Mouse (Mus musculus): Measurements from ENCODE around the gene Vmn2r30.
A peak's percentile ranks its signal among the peaks of the same experiment; 100 is the strongest.
"Not testable (repeated sequence)": the region's sequence is repeated elsewhere in the genome, so short reads cannot be mapped to it uniquely, and the experiment has no call there.

Gene Vmn2r30

DNA sequence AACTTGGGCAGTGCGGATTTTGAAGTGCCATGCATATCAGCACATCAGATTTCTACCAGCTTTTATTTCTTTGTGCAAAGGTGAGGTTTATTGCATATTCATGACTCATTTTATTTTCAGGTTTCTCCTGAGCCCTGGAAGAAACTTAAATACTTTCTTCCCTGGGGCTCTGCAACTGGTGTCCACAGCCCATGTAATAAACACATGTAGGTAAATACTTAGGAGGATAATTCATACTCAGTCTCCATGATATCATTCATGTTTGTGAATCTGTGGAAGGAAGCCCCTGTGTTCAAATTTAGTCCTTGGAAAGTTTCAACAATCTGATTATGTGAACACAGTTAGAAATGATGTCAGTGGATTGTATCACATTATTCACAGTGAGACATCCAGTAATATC, at the start of gene Vmn2r30:
Gene Vmn2r30, minus strand, starts transcription at position 101 of the 400 bp plus-strand sequence.
- DNase-seq = not testable (repeated sequence)

DNA sequence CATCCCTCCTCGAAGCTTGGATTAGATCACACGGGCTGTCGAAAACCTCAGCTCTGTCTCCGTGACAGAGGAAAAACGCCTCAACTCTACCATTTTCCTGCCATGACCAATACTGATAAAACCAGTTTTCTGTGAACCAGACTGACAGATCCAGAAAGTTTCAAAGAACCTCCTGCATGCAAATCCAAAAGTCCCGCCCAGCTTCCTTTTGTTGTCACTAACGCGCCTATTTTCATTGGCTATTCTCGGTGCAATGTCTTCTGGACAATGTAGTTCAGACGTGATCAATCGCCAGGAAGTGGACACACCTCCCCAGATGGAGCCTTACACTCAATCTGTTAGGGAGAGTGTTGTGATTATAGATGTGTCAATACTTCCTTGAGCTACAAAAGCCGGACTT, 37.0 kb upstream of the Vmn2r30 start, which contains the start of gene Gm45783:
Gene Gm45783, minus strand, starts transcription at position 143 of the 400 bp plus-strand sequence.
- not testable (repeated sequence) for DNase-seq

DNA sequence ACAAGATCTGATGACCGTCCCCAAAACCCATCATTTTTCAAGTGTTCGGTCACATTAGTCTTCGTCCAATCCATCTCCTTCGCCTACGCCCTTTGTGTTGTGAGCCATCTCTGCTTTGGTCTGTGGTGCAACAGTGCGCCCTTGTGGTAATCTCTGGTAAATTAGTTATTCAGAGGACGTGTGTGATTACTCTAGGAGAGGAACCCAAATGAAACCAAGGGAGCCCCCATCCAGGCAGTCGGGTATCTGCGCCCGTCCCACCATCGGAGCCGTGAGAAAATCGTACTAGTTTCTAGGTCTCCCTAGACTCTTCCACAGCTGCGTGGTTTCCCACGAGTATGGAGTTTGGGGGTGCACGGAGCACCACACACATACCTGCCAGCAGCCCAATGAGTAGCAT, 41.8 kb downstream of the Vmn2r30 start:
- peak; percentile 32 for DNase-seq

DNA sequence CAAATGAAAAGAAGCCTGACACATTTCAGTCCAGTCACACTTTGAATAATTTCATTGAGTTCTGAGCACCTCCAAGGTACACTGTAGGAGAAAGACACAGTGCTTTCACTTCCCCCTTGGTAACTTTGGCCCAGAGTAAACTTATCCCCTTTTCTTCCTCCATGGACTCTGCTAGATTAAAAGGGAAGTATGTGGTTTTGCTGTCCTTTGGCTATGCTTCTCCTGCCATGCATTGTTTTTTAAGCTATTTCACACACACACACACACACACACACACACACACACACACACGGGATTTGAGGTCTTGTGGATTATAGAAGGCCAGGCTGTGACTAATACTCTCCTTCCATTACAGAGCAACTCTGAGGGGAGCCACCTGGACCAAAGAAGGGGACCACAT, 56.0 kb downstream of the Vmn2r30 start:
- no peak for DNase-seq

DNA sequence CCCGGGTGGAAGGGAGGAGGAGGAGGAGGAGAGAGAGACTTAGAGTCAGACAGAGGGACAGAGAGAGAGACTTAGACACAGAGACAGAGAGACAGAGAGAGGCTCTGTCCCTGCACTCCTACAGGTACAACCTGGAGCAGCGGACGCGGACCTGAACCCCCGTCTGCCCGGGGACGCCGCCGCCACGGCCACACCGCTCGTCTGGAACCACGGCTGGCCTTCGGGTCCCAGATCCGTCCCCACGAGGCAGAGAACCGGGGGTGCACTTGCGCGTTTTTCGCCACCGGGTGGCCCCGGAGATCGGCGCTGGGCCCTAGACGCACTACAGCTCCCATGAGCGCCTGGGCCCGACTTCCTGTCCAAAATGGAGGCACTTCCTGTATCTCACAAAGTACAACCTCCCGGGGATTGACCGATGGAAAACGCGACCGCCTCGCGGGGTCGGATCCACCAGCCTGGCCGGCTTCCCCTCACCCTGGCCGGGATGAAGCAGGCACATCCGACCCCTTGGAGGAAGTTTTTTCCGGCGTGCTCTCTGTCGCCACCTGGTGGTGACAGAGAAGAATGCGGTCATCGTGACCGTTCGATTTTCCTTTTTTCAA, 59.3 kb downstream of the Vmn2r30 start, which contains the start of gene Gm45844:
Gene Gm45844, minus strand, starts transcription at position 324 of the 602 bp plus-strand sequence.
- DNase-seq = peak; percentile 93

DNA sequence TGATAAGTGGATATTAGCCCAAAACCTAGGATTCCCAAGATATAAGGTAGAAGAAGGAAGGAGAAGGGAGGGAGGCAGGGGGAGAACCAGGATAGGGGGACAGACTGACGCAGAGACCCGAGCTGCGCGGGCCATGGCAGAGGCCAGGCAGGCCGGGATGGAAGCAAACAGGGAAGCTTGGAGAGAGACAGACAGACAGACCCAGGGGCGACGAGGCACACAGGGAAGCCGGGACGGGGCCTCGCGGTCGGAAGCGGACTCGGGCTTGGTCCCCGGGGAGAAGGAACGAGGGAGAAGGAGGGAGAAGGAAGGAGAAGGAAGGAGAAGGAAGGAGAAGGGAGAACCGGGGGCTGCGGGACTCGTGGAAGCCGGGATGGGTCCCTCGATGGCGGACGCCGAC, 59.9 kb downstream of the Vmn2r30 start:
- not testable (repeated sequence) for DNase-seq
